Mouse (Mus musculus) thymus, postnatal 10 days (tissue): ENCODE results near the gene Hbq1b.
A peak's percentile ranks its signal among the peaks of the same experiment; 100 is the strongest.

Experiments
- DNase-seq, 2 experiments: peaks; one replicate each; pipeline ENCODE4 v3.0.0; 2021; ENCODE audit warnings: low spot score in 2 of 2

Hbq1b gene

GRCm38 (mm10) chr11:32300279-32301267 is 13.8 kb downstream of the Hbq1b start:
- DNase-seq = no peak

- DNase-seq = no peak
These were observed 14.7 kb downstream of the Hbq1b start for GRCm38 (mm10) chr11:32301506-32301905.

GRCm38 (mm10) chr11:32302824-32303419 is 16.2 kb downstream of the Hbq1b start:
- DNase-seq = no peak

- DNase-seq = no peak
These were observed 16.7 kb downstream of the Hbq1b start for GRCm38 (mm10) chr11:32303455-32303854.

- DNase-seq = no peak
These were observed 20.2 kb downstream of the Hbq1b start for GRCm38 (mm10) chr11:32307006-32307405.

GRCm38 (mm10) chr11:32309446-32309845 is 22.7 kb downstream of the Hbq1b start:
- DNase-seq = no peak

- no peak for DNase-seq
These were observed 23.2 kb downstream of the Hbq1b start for GRCm38 (mm10) chr11:32309928-32310327.

GRCm38 (mm10) chr11:32316009-32316408 is 29.2 kb downstream of the Hbq1b start:
- DNase-seq = no peak

- DNase-seq = no peak
These were observed 33.9 kb downstream of the Hbq1b start for GRCm38 (mm10) chr11:32320507-32321195.

GRCm38 (mm10) chr11:32321196-32321565 is 34.4 kb downstream of the Hbq1b start:
- peak; percentile 34 to 67 for DNase-seq

GRCm38 (mm10) chr11:32324609-32325008 is 37.8 kb downstream of the Hbq1b start:
- peak; percentile 59 to 85 for DNase-seq

GRCm38 (mm10) chr11:32331075-32331474 is 44.3 kb downstream of the Hbq1b start:
- DNase-seq = no peak

GRCm38 (mm10) chr11:32331861-32332260 is 45.1 kb downstream of the Hbq1b start:
- DNase-seq = no peak

GRCm38 (mm10) chr11:32333235-32333634 is 46.5 kb downstream of the Hbq1b start:
- no peak for DNase-seq

- no peak for DNase-seq
These were observed 49.7 kb downstream of the Hbq1b start for GRCm38 (mm10) chr11:32336435-32336907.
